Mouse (Mus musculus): Measurements from ENCODE around the gene Hba-x. TPM values are rescaled to one million over a fixed set of nuclear protein-coding genes. Genes with fewer than 3 reads are reported as not detected.
A peak's percentile ranks its signal among the peaks of the same experiment; 100 is the strongest.

Gene Hba-x
- polyA plus RNA-seq, 1 experiment from 2014 or later, result 4,673 TPM

GRCm38 (mm10) chr11:32256146-32256545, 20.1 kb upstream of the Hba-x start:
- Histone ChIP-seq H3K4me2 (peak overlapping the region; percentile 48), H3K4me3 (ENCODE audit: low read depth, low read length) (no peak overlapping the region), H3K27ac (ENCODE audit: low read depth, low read length) (peak overlapping the region; percentile 93), H3K27me3 (replicated peaks; ENCODE audit: control insufficient read depth, insufficient read depth, low read length) (no peaks in the 10 kb centered on the region), H3K9me3 (ENCODE audit: control insufficient read depth, low read length) (no peaks in the 10 kb centered on the region), H3K9ac (ENCODE audit: low read depth, low read length) (peak overlapping the region; percentile 54), H3K4me1 (replicated peaks; ENCODE audit: control insufficient read depth, insufficient read depth, low read length) (peaks cover 27% of the 10 kb centered on the region), H3K36me3 (ENCODE audit: control insufficient read depth, insufficient read depth, low read length) (peaks cover 2% of the 10 kb centered on the region; the same call in 1 of the 2 replicates)
- ATAC-seq (replicated peaks; ENCODE audit: low FRiP score) (peak; percentile 100), DNase-seq (ENCODE audit: low spot score) (no peak)
- 57% methylated on average over 1 of the region's 1 CpGs for whole genome bisulfite sequencing

GRCm38 (mm10) chr11:32256566-32256965, 19.6 kb upstream of the Hba-x start:
- Histone ChIP-seq H3K4me2 (peak overlapping the region; percentile 44), H3K4me1 (replicated peaks; ENCODE audit: control insufficient read depth, insufficient read depth, low read length) (peaks cover 23% of the 10 kb centered on the region), H3K27me3 (replicated peaks; ENCODE audit: control insufficient read depth, insufficient read depth, low read length) (no peaks in the 10 kb centered on the region), H3K4me3 (ENCODE audit: low read depth, low read length) (no peak overlapping the region), H3K27ac (ENCODE audit: low read depth, low read length) (peak overlapping the region; percentile 93), H3K9ac (ENCODE audit: low read depth, low read length) (peak overlapping the region; percentile 41), H3K9me3 (ENCODE audit: control insufficient read depth, low read length) (no peaks in the 10 kb centered on the region), H3K36me3 (ENCODE audit: control insufficient read depth, insufficient read depth, low read length) (peaks cover 3% of the 10 kb centered on the region; the same call in 1 of the 2 replicates)
- DNase-seq (ENCODE audit: low spot score), result no peak
- ATAC-seq (replicated peaks; ENCODE audit: low FRiP score), result no peak; the same call in 1 of the 2 replicates
- 67% methylated on average over 3 of the region's 3 CpGs for WGBS

- Histone ChIP-seq H3K36me3 (ENCODE audit: control insufficient read depth, insufficient read depth, low read length) (peaks cover 3% of the 10 kb centered on the region; the same call in 1 of the 2 replicates), H3K4me2 (no peak overlapping the region), H3K4me3 (ENCODE audit: low read depth, low read length) (no peak overlapping the region), H3K27me3 (replicated peaks; ENCODE audit: control insufficient read depth, insufficient read depth, low read length) (no peaks in the 10 kb centered on the region), H3K9ac (ENCODE audit: low read depth, low read length) (0 out of 2 replicates have a peak overlapping the region, but pooled peaks have one; percentile 3), H3K9me3 (ENCODE audit: control insufficient read depth, low read length) (no peaks in the 10 kb centered on the region), H3K27ac (ENCODE audit: low read depth, low read length) (peak overlapping the region; percentile 77), H3K4me1 (replicated peaks; ENCODE audit: control insufficient read depth, insufficient read depth, low read length) (peaks cover 28% of the 10 kb centered on the region)
- ATAC-seq (replicated peaks; ENCODE audit: low FRiP score) (no peak), DNase-seq (ENCODE audit: low spot score) (no peak)
- WGBS, result 73% methylated on average over 10 of the region's 10 CpGs
Observed at GRCm38 (mm10) chr11:32262674-32263415, 13.4 kb upstream of the Hba-x start.

- Histone ChIP-seq H3K9ac (ENCODE audit: low read depth, low read length) (peak overlapping the region; percentile 42; the same call in 1 of the 2 replicates), H3K36me3 (ENCODE audit: control insufficient read depth, insufficient read depth, low read length) (peaks cover 3% of the 10 kb centered on the region; the same call in 1 of the 2 replicates), H3K4me2 (peak overlapping the region; percentile 45), H3K4me1 (replicated peaks; ENCODE audit: control insufficient read depth, insufficient read depth, low read length) (peaks cover 44% of the 10 kb centered on the region), H3K27me3 (replicated peaks; ENCODE audit: control insufficient read depth, insufficient read depth, low read length) (no peaks in the 10 kb centered on the region), H3K9me3 (ENCODE audit: control insufficient read depth, low read length) (no peaks in the 10 kb centered on the region), H3K27ac (ENCODE audit: low read depth, low read length) (peak overlapping the region; percentile 88), H3K4me3 (ENCODE audit: low read depth, low read length) (0 out of 2 replicates have a peak overlapping the region, but pooled peaks have one; percentile 5)
- ATAC-seq (replicated peaks; ENCODE audit: low FRiP score) (peak; percentile 73), DNase-seq (ENCODE audit: low spot score) (no peak)
- 57% methylated on average over 3 of the region's 3 CpGs for WGBS
Observed at GRCm38 (mm10) chr11:32265117-32265738, 11.0 kb upstream of the Hba-x start.

GRCm38 (mm10) chr11:32266194-32266593, 10.0 kb upstream of the Hba-x start:
- peaks cover 3% of the 10 kb centered on the region; the same call in 1 of the 2 replicates for H3K36me3 ChIP-seq (ENCODE audit: control insufficient read depth, insufficient read depth, low read length)
- H3K4me1 ChIP-seq (replicated peaks; ENCODE audit: control insufficient read depth, insufficient read depth, low read length), result peaks cover 44% of the 10 kb centered on the region
- peak overlapping the region; percentile 37 for H3K4me2 ChIP-seq

GRCm38 (mm10) chr11:32266776-32267175, 9.4 kb upstream of the Hba-x start:
- Histone ChIP-seq H3K36me3 (ENCODE audit: control insufficient read depth, insufficient read depth, low read length) (peaks cover under 1% of the 10 kb centered on the region; the same call in 1 of the 2 replicates), H3K27me3 (replicated peaks; ENCODE audit: control insufficient read depth, insufficient read depth, low read length) (no peaks in the 10 kb centered on the region), H3K9ac (ENCODE audit: low read depth, low read length) (peak overlapping the region; percentile 98), H3K9me3 (ENCODE audit: control insufficient read depth, low read length) (no peaks in the 10 kb centered on the region), H3K4me2 (peak overlapping the region; percentile 85), H3K27ac (ENCODE audit: low read depth, low read length) (peak overlapping the region; percentile 98), H3K4me1 (replicated peaks; ENCODE audit: control insufficient read depth, insufficient read depth, low read length) (peaks cover 44% of the 10 kb centered on the region), H3K4me3 (ENCODE audit: low read depth, low read length) (peak overlapping the region; percentile 81)
- no peak for DNase-seq (ENCODE audit: low spot score)
- no peak for ATAC-seq (replicated peaks; ENCODE audit: low FRiP score)
- 28% methylated on average over 6 of the region's 6 CpGs for WGBS

More at GRCm38 (mm10) chr11:32266194-32266593, 10.0 kb upstream of the Hba-x start:
- 86% methylated on average over 6 of the region's 6 CpGs for WGBS
- Histone ChIP-seq H3K4me3 (ENCODE audit: low read depth, low read length) (peak overlapping the region; percentile 18; the same call in 1 of the 2 replicates), H3K27ac (ENCODE audit: low read depth, low read length) (peak overlapping the region; percentile 88), H3K9me3 (ENCODE audit: control insufficient read depth, low read length) (no peaks in the 10 kb centered on the region), H3K9ac (ENCODE audit: low read depth, low read length) (peak overlapping the region; percentile 52), H3K27me3 (replicated peaks; ENCODE audit: control insufficient read depth, insufficient read depth, low read length) (no peaks in the 10 kb centered on the region)
- no peak for DNase-seq (ENCODE audit: low spot score)
- no peak for ATAC-seq (replicated peaks; ENCODE audit: low FRiP score)

- peaks cover 44% of the 10 kb centered on the region for H3K4me1 ChIP-seq (replicated peaks; ENCODE audit: control insufficient read depth, insufficient read depth, low read length)
- peak; percentile 91 for DNase-seq (ENCODE audit: low spot score)
- peak within 1 kb of the TSS; percentile 81 for H3K4me3 ChIP-seq (ENCODE audit: low read depth, low read length)
- H3K4me2 ChIP-seq, result peak within 1 kb of the TSS; percentile 85
- WGBS, result under 1% methylated on average over 54 of the region's 54 CpGs
- peak within 1 kb of the TSS; percentile 98 for H3K9ac ChIP-seq (ENCODE audit: low read depth, low read length)
- H3K27ac ChIP-seq (ENCODE audit: low read depth, low read length), result peak within 1 kb of the TSS; percentile 98
- H3K36me3 ChIP-seq (ENCODE audit: control insufficient read depth, insufficient read depth, low read length), result no peaks in the 10 kb centered on the region
- peak; percentile 86 for ATAC-seq (replicated peaks; ENCODE audit: low FRiP score)
- H3K9me3 ChIP-seq (ENCODE audit: control insufficient read depth, low read length), result no peaks in the 10 kb centered on the region
- H3K27me3 ChIP-seq (replicated peaks; ENCODE audit: control insufficient read depth, insufficient read depth, low read length), result no peaks in the 10 kb centered on the region
Observed at GRCm38 (mm10) chr11:32267188-32267884, 8.9 kb upstream of the Hba-x start, which contains the start of gene Nprl3. TSS of gene Nprl3 (minus strand) at chr11:32267707.

GRCm38 (mm10) chr11:32267964-32268363, 8.2 kb upstream of the Hba-x start:
- H3K4me2 ChIP-seq, result peak overlapping the region; percentile 85
- no peak for DNase-seq (ENCODE audit: low spot score)
- H3K4me3 ChIP-seq (ENCODE audit: low read depth, low read length), result peak overlapping the region; percentile 81
- no peaks in the 10 kb centered on the region for H3K27me3 ChIP-seq (replicated peaks; ENCODE audit: control insufficient read depth, insufficient read depth, low read length)
- peak overlapping the region; percentile 98 for H3K9ac ChIP-seq (ENCODE audit: low read depth, low read length)
- H3K4me1 ChIP-seq (replicated peaks; ENCODE audit: control insufficient read depth, insufficient read depth, low read length), result peaks cover 39% of the 10 kb centered on the region
- H3K9me3 ChIP-seq (ENCODE audit: control insufficient read depth, low read length), result no peaks in the 10 kb centered on the region
- 20% methylated on average over 5 of the region's 5 CpGs for WGBS
- peak; percentile 8; the same call in 1 of the 2 replicates for ATAC-seq (replicated peaks; ENCODE audit: low FRiP score)
- peak overlapping the region; percentile 98 for H3K27ac ChIP-seq (ENCODE audit: low read depth, low read length)
- no peaks in the 10 kb centered on the region for H3K36me3 ChIP-seq (ENCODE audit: control insufficient read depth, insufficient read depth, low read length)
